Mouse (Mus musculus) lung, adult 2 months (tissue): ENCODE data around the gene Zdhhc19. TPM values are rescaled to one million over a fixed set of nuclear protein-coding genes. Genes with fewer than 3 reads are reported as not detected.

Experiments
- DNase-seq: peaks from one replicate; pipeline ENCODE4 v3.0.0; 2022
- H3K4me1 ChIP-seq: fragments of 200-500 bp; 2 replicates; pipeline ENCODE4 v1.6.1; 2011; ENCODE audit warnings: low read length; ENCODE audit not compliant: control insufficient read depth, insufficient read depth
- H3K4me3 ChIP-seq: fragments of 200-500 bp; replicated peaks from 2 replicates; pipeline ENCODE3; 2011; ENCODE audit warnings: low read depth, mild to moderate bottlenecking, control low read depth, low read length; ENCODE audit errors: extremely low read depth
- CTCF ChIP-seq: fragments of 200-500 bp; IDR thresholded peaks from 2 replicates; pipeline ENCODE4 v1.5.1; 2011; ENCODE audit warnings: mild to moderate bottlenecking, low read length, control low read depth; ENCODE audit not compliant: insufficient read depth
- POLR2A ChIP-seq: fragments of 200-500 bp; IDR thresholded peaks from 2 replicates; pipeline ENCODE4 v1.6.1; 2011; ENCODE audit warnings: low read depth, mild to moderate bottlenecking, control low read depth, low read length, borderline replicate concordance; ENCODE audit errors: extremely low read depth
- WGBS: fragments of 180-500 bp; shearing (Covaris S2); methylation state at CpG from one replicate; pipeline ENCODE4 v1.1.7; 2018; 5-methylcytosine and 5-hydroxymethylcytosine counted together
- polyA plus RNA-seq: library from polyadenylated mRNA; depleted of rRNA; stranded (reverse); fragments of >200 nt; gene quantifications from 2 replicates; pipeline ENCODE4 v1.2.3, GENCODE M21; 2012

Gene Zdhhc19
- polyA plus RNA-seq, 1 experiment = not detected

DNA sequence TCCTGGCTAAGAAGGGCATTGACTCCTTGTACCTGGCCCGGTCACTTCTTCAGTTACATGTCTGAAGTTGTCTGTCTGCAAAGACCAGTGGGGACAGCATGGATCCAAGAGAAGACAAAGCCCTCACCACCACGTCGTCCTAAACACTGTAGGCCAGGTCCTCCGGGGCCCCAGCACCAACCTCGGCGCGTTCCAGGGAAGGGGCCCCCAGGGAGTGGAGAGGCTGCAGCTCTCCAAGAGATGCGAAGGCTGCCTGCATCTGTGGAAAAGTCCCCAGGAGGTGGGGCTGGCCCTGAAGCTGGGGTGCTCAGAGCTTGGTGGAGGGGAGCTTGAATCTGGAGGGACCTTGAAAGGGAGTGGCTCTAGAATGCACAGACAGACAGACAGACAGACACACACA, 10.2 kb downstream of the Zdhhc19 start:
- TF ChIP-seq POLR2A (no peak), CTCF (no peak)
- no peaks in the 10 kb centered on the region; the same call in 1 of the 2 replicates for H3K4me1 ChIP-seq
- 78% methylated on average over 8 of the region's 8 CpGs for WGBS
- no peak for DNase-seq
- no peak overlapping the region for H3K4me3 ChIP-seq

DNA sequence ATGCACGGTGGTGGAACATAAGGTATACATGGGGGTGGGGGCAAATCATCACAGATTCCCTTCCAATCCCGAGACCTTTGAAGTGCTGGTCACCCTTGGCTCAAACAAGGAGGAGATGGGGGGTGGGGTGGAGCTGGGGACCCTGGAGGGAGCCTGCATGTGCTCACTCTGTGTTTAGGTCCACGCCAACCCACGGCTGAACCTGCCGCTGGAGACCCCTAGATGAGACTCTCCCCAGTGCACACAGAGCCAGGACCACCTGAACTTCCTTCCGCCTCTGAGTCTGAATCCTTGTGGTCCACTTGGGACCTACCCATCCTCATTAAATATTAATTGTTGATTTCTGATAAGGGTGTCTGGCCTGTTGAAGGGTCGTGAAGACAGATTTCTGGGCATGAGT, 10.8 kb downstream of the Zdhhc19 start:
- Histone ChIP-seq H3K4me3 (no peak overlapping the region), H3K4me1 (no peaks in the 10 kb centered on the region; the same call in 1 of the 2 replicates)
- TF ChIP-seq CTCF (no peak), POLR2A (no peak)
- 77% methylated on average over 7 of the region's 7 CpGs for WGBS
- no peak for DNase-seq

DNA sequence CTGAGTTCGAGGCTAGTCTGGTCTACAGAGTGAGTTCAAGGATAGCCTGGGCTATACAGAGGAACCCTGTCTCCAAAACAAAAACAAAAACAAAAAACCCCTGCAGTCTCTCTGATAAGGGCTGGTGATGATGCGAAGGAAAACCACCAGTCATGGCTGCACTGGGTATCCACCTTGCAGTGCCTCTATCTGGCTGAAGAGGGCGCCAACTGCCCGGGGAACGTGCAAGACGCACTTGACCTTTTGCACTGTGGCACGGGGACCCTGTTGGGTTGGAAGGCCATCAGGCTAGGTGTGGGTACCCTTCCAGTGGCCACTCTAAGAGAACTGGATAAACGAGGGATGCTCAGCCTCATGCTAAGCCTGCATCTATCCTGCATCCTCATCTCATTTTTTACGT, 11.3 kb downstream of the Zdhhc19 start:
- 16% methylated on average over 9 of the region's 9 CpGs for WGBS
- no peaks in the 10 kb centered on the region; the same call in 1 of the 2 replicates for H3K4me1 ChIP-seq
- TF ChIP-seq CTCF (peak; percentile 81), POLR2A (no peak)
- DNase-seq = peak; percentile 48
- no peak overlapping the region for H3K4me3 ChIP-seq

DNA sequence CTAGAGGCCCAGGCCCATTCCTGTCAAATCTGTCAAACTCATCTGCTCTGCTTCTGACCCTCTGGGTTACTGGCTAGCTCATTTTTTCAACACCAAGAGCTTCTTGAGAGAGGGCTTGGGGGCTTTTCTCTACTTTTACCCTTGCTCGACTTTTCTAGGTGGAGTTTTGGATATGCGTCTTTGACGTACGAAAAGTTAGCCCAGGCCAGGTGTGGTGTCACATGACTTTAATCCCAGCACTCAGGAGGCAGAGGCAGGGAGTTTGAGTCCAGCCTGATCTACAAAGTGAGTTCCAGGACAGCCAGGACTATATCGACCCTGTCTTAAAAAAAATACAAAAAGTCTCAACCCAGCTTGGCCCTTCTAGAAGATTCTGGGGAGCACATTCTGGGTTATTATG, 12.0 kb downstream of the Zdhhc19 start:
- no peak overlapping the region for H3K4me3 ChIP-seq
- no peaks in the 10 kb centered on the region; the same call in 1 of the 2 replicates for H3K4me1 ChIP-seq
- no peak for TF ChIP-seq POLR2A
- no peak for TF ChIP-seq CTCF
- no peak for DNase-seq
- 84% methylated on average over 5 of the region's 5 CpGs for WGBS

DNA sequence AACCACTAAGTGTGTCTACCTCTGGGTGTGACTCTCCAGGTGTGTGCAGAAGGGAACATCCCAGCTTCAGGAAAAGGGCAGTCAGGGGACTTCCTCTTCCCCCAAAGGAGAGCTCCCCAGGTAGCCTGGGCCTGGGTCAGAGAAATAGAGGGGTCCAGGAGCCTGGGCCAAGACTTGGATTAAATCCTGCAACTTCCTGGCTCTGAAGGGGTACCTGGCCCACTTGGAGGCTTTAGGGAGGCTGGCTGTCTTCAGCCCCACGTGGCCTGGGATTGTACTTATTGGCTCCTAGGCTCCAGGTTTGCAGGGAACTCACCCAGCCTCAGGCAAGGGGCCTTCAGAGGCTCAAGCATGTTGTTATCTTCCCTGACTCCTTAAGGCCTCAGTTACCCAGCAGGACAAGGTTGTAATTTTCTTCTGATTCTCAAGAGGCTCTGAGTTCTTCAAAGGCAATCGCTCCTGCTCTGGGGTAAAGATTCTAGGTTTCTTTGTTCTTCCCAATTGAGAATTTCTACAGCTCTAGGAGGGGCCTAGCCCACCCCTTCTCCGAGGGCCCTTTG, 12.5 kb downstream of the Zdhhc19 start:
- WGBS = 54% methylated on average over 3 of the region's 3 CpGs
- no peak for DNase-seq
- H3K4me1 ChIP-seq = no peaks in the 10 kb centered on the region; the same call in 1 of the 2 replicates
- no peak overlapping the region for H3K4me3 ChIP-seq
- TF ChIP-seq CTCF (no peak), POLR2A (no peak)

DNA sequence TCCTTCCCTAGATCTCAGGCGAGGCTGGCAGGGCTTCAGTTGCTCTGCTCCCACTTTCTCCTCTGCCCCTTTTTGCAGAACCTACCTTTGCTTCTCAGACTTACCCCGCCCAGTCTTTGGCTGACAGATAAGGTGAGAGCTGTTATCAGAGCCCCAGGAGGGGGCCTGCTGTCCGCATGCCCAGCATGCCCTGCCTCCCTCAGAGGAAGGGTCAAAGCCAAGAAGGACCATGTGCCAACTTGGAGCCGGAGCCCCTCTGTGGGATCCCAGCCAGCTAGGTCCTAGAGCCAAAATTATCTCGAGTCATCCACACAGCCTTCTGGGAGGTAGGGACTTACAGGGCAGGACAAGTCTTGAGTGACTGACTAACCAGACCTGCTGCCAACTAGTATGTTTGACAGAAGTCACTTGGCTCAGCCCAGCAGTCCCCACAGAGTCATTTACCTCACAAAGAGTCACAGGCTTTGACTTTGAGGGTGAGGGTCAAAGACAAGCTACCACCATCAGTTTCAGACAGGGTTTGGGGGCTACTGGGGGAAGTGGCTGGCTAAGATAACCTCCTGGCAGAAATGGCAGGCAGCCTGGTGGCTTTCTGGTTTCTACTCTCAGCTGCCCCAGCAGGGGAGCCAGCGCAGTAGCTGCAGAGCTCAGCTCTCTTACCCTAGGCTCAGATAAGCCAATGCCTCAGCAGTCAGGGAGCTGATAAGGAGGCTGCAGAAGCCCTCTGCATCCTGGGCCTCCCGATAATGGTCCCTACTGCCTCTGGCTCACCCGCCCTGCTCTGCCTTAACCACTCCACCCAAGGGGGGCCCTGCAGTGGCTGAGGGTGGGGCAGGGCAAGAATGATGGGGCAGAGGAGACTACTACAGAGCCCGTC, 13.2 kb downstream of the Zdhhc19 start:
- TF ChIP-seq POLR2A (no peak), CTCF (no peak)
- Histone ChIP-seq H3K4me1 (no peaks in the 10 kb centered on the region; the same call in 1 of the 2 replicates), H3K4me3 (no peak overlapping the region)
- DNase-seq = no peak
- 59% methylated on average over 9 of the region's 9 CpGs for WGBS

DNA sequence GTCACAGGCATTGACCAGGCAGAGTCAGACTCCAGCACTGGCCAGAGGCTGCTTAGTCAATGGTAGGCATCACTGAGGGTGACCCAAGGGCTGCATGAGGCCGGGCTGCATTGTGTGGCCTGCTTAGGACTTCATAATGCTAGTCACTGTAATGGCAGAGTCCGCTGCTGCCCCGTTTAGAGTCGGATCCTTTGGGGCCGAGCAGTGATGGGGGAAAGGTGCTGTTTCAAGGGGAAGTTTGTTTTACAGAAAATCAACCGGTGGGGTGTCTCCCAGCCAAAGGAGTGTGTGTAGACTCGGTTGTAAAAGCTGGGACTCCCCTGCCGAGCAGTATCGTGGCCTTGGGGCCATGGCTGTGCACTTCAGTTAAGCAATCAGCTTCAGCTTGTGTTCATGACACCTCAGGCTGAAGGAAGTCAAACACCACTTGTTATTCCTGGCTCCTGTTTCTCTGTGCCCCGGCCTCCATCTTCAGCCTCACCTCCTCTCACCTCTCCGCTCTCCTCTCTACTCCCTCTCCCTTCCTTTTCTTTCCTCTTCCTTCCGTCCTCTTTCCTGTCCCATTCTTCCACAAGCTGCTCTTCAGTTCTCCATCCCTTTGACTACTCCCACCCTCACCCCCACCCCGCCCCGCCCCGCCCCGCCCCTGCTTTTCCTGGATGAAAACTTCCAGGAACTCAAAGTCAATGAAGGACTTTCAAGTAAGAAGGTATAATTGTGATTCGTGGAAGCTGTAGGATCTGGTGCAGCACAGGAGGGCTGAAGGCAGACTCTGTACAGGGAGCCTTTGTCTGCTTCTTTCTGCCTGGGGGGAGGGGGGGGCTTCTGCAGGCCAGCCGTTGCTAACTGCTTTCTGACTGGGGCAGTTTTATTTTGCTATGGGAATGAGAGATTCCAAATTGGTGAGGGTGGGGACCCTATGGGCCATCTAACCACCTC, 14.6 kb downstream of the Zdhhc19 start:
- 65% methylated on average over 18 of the region's 18 CpGs for WGBS
- Histone ChIP-seq H3K4me3 (no peak overlapping the region), H3K4me1 (no peaks in the 10 kb centered on the region; the same call in 1 of the 2 replicates)
- TF ChIP-seq CTCF (no peak), POLR2A (no peak)
- no peak for DNase-seq

DNA sequence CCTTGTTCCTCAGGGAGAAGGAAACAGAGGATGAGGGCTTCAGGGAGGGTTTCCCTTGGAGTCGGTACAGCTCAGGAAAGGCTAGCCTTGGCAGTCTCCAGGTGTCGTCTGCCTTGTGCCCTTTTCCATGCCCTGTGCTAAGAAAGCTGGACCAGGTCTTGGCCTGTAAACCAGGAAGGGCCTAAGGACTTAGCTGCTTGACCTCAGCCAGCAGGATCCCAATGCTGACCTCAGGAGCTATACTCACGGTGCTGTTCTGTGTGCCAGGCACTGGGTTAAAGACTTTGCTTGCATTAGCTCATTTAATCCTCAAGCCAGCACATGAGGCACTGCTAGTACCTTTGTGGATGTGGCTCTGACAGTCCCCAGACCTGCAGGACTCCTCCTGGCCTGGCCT, 15.3 kb downstream of the Zdhhc19 start:
- no peak for DNase-seq
- Histone ChIP-seq H3K4me1 (no peaks in the 10 kb centered on the region; the same call in 1 of the 2 replicates), H3K4me3 (no peak overlapping the region)
- 74% methylated on average over 3 of the region's 3 CpGs for WGBS
- TF ChIP-seq CTCF = no peak
- TF ChIP-seq POLR2A = no peak

DNA sequence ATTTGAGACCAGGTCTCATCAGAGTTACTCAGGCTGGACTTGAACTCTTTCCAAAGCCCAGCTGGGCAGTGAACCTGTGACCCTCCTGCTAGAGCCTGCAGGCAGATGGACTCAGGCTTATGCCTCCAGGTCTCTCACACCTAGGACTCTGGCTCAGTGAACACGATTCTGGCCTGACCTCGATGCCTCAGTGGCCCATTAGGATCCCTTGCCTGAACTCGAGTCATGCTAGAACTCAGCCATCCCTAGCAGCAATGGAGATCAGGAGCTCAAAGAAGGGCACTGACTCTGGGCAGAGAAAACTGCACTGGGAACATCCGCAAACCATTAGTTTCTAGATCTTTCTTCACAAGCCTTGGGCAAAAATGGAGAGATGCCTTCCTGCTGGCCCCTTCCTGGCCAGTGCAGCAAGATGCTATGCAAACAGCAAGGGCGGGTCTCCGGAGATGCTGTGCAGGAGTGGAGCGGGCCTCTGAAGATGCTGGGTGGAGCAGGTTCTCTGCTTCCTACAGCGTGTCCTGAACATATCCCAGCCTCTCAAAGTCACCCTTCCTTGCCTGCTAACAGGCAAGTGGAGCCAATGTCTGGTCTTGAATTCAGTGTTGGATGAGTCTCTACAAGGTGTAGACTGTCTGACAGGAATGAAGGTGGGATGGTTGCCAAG, 15.9 kb downstream of the Zdhhc19 start:
- 88% methylated on average over 8 of the region's 8 CpGs for WGBS

More for the DNA sequence above, 15.9 kb downstream of the Zdhhc19 start:
- no peak for TF ChIP-seq CTCF
- TF ChIP-seq POLR2A = no peak
- Histone ChIP-seq H3K4me1 (no peaks in the 10 kb centered on the region; the same call in 1 of the 2 replicates), H3K4me3 (no peak overlapping the region)
- DNase-seq = no peak
